Mouse (Mus musculus) forebrain, embryonic 12.5 days (tissue): ENCODE data around the gene Dennd4b. TPM values are rescaled to one million over a fixed set of nuclear protein-coding genes. Genes with fewer than 3 reads are reported as not detected.
"Not testable (repeated sequence)": the region's sequence is repeated elsewhere in the genome, so short reads cannot be mapped to it uniquely, and the experiment has no call there.

Experiments used
- ATAC-seq: fragments of 200-750 bp; cut with Nextera tagmentation; 2 replicates; pipeline ENCODE4 v1.8.0; 2017; ENCODE audit warnings: moderate TSS enrichment; ENCODE audit not compliant: low FRiP score
- H3K27ac ChIP-seq: fragments of 300-500 bp; sonication (generic); 2 replicates; pipeline ENCODE4 v1.5.1; 2016; ENCODE audit warnings: mild to moderate bottlenecking
- H3K27me3 ChIP-seq: fragments of 300-500 bp; sonication (generic); 2 replicates; pipeline ENCODE4 v1.6.1; 2016; ENCODE audit warnings: mild to moderate bottlenecking
- H3K36me3 ChIP-seq: fragments of 300-500 bp; sonication (generic); replicated peaks from 2 replicates; pipeline ENCODE4 v1.6.1; 2016; ENCODE audit warnings: mild to moderate bottlenecking
- H3K4me1 ChIP-seq: fragments of 300-500 bp; sonication (generic); 2 replicates; pipeline ENCODE4 v1.6.1; 2016
- H3K4me2 ChIP-seq: fragments of 300-500 bp; sonication (generic); 2 replicates; pipeline ENCODE4 v1.6.1; 2016; ENCODE audit warnings: mild to moderate bottlenecking, moderate library complexity
- H3K4me3 ChIP-seq: fragments of 300-500 bp; sonication (generic); replicated peaks from 2 replicates; pipeline ENCODE4 v1.5.1; 2016; ENCODE audit warnings: mild to moderate bottlenecking
- H3K9ac ChIP-seq: fragments of 300-500 bp; sonication (generic); 2 replicates; pipeline ENCODE4 v1.6.1; 2016; ENCODE audit warnings: mild to moderate bottlenecking
- H3K9me3 ChIP-seq: fragments of 300-500 bp; sonication (generic); 2 replicates; pipeline ENCODE4 v1.6.1; 2016
- WGBS: fragments of 180-500 bp; shearing (Covaris S2); methylation state at CpG from one replicate; pipeline ENCODE4 v1.1.7; 2016; 5-methylcytosine and 5-hydroxymethylcytosine counted together
- polyA plus RNA-seq: library from polyadenylated mRNA; unstranded; fragments of >200 nt; fragmentation: Nextera tagmentation; extraction: Ambion mirVana; gene quantifications from 2 replicates; pipeline ENCODE4 v1.2.1, GENCODE M21; 2016

The Dennd4b gene
- polyA plus RNA-seq, 1 experiment from 2014 or later: 6.0 TPM

- no peak overlapping the region for H3K27ac ChIP-seq
- no peaks in the 10 kb centered on the region for H3K9me3 ChIP-seq
- 86% methylated on average over 10 of the region's 10 CpGs for WGBS
- H3K4me3 ChIP-seq: no peak overlapping the region
- no peaks in the 10 kb centered on the region for H3K27me3 ChIP-seq
- no peak for ATAC-seq
- no peak overlapping the region for H3K9ac ChIP-seq
- H3K36me3 ChIP-seq: no peaks in the 10 kb centered on the region
- peaks cover 18% of the 10 kb centered on the region for H3K4me1 ChIP-seq
- H3K4me2 ChIP-seq: no peak overlapping the region
These were observed 23.2 kb upstream of the Dennd4b start for GRCm38 (mm10) chr3:90241669-90242358.

DNA sequence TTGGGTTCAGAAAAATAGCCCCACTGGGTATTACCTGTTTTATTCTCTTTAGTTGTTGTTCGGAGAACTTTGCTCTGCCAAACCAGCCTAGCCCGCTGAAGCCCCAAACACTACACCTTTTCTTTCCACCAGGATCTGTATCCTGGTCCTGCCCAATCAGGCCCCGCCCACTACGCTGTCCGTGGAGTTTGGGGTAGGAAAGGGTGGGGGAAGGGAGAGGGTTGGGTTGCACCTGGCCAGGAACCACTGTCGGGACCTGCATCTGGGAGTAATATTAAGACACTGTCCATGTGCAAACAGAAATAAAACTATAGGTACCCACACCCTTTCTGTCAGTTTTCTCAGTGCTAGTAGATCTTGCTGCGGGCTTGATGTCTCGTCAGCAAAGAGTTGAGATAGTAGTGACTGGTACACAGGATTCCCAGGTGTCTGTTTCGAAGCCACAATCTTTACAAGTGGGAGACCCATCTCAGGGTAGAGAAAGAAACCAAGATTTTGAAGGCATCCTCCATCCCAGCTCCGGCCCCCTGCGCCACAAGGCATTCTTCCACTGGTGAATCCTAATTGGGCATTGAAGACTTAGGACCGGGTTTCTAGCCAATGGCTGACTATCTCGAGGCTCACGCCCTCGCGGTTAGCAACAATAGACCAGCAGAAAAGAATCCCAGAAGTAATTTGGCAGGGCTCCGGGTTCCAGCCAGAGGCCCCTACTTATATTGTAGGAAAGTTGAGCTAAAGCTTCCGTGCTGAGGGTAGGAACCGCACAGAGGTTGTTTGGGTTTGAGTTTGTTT is 21.8 kb upstream of the Dennd4b start, which contains the start of gene Creb3l4:
Gene Creb3l4, minus strand, starts transcription at position 529 of the 792 bp plus-strand sequence.
- ATAC-seq: peak; percentile 73
- WGBS: 1% methylated on average over 19 of the region's 19 CpGs
- Histone ChIP-seq H3K36me3 (no peaks in the 10 kb centered on the region), H3K9me3 (no peaks in the 10 kb centered on the region), H3K4me1 (peaks cover 21% of the 10 kb centered on the region), H3K9ac (peak within 1 kb of the TSS; percentile 36; the same call in 1 of the 2 replicates), H3K4me3 (peak within 1 kb of the TSS; percentile 37), H3K27me3 (no peaks in the 10 kb centered on the region), H3K27ac (peak within 1 kb of the TSS; percentile 84), H3K4me2 (peak within 1 kb of the TSS; percentile 69)

DNA sequence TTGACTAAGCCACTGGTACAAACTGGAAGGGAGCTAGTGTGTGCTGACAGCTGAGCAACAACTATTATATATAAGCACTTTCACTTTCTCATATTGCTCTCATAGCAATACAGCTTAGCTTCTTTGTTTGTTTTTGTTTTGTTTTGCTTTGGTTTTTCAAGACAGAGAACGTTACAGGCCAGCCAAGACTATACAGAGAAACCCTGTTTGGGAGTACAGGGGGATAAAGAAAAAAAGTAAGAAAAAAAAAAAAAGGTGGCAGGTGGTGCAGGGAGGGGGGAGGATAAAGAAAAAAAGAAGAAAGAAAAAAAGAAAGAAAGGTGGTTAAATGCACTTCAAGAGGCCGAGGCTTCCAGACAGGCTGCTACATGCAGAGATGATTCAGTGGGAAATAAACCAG is 19.6 kb upstream of the Dennd4b start:
- no peak overlapping the region for H3K27ac ChIP-seq
- no peak for ATAC-seq
- no peaks in the 10 kb centered on the region for H3K9me3 ChIP-seq
- peaks cover 7% of the 10 kb centered on the region for H3K36me3 ChIP-seq
- H3K4me3 ChIP-seq: no peak overlapping the region
- peaks cover 34% of the 10 kb centered on the region for H3K4me1 ChIP-seq
- no peak overlapping the region for H3K4me2 ChIP-seq
- no peak overlapping the region for H3K9ac ChIP-seq
- 72% methylated on average over 2 of the region's 2 CpGs for WGBS
- no peaks in the 10 kb centered on the region for H3K27me3 ChIP-seq

DNA sequence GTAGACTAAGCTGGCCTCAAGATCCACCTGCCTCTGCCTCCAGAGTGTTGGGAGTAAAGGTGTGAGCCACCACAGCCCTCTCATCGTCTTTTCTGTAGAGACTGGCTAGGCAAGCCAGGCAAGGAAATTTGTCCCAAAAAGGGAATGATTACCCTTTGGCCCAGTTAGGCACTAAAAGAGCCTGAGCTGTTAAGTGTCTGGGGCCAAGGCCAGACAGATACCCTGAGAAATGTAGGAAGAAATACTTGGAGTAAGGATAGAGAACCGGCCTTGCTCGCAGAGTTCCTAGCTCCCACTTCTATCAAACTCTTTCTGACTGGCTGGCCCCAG is 17.4 kb upstream of the Dennd4b start:
- Histone ChIP-seq H3K9ac (peak overlapping the region; percentile 81), H3K36me3 (peaks cover 22% of the 10 kb centered on the region), H3K9me3 (no peaks in the 10 kb centered on the region), H3K4me1 (peaks cover 30% of the 10 kb centered on the region), H3K4me3 (peak overlapping the region; percentile 66), H3K4me2 (peak overlapping the region; percentile 75), H3K27ac (peak overlapping the region; percentile 90), H3K27me3 (no peaks in the 10 kb centered on the region)
- 1% methylated on average over 3 of the region's 3 CpGs for WGBS
- ATAC-seq: 0 out of 2 replicates have a peak, but pooled peaks have one; percentile 31

- Histone ChIP-seq H3K27me3 (no peaks in the 10 kb centered on the region), H3K4me1 (peaks cover 25% of the 10 kb centered on the region), H3K27ac (peak within 1 kb of the TSS; percentile 90), H3K9me3 (no peaks in the 10 kb centered on the region), H3K36me3 (peaks cover 22% of the 10 kb centered on the region), H3K4me2 (peak within 1 kb of the TSS; percentile 75), H3K9ac (peak within 1 kb of the TSS; percentile 81), H3K4me3 (peak within 1 kb of the TSS; percentile 66)
- peak; percentile 96 for ATAC-seq
- WGBS: under 1% methylated on average over 44 of the region's 44 CpGs
These were observed 16.8 kb upstream of the Dennd4b start, which contains the start of gene Slc39a1 for GRCm38 (mm10) chr3:90247960-90248745. TSS of gene Slc39a1 (plus strand) at chr3:90248172.

GRCm38 (mm10) chr3:90248746-90249100 is 16.3 kb upstream of the Dennd4b start:
- WGBS: 4% methylated on average over 10 of the region's 10 CpGs
- no peak for ATAC-seq

GRCm38 (mm10) chr3:90250791-90251190 is 14.2 kb upstream of the Dennd4b start:
- no peaks in the 10 kb centered on the region for H3K9me3 ChIP-seq
- no peak overlapping the region for H3K4me3 ChIP-seq
- H3K4me2 ChIP-seq: no peak overlapping the region
- H3K27me3 ChIP-seq: no peaks in the 10 kb centered on the region
- no peak for ATAC-seq
- no peak overlapping the region for H3K9ac ChIP-seq
- 85% methylated on average over 6 of the region's 6 CpGs for WGBS
- H3K4me1 ChIP-seq: peaks cover 30% of the 10 kb centered on the region
- peaks cover 22% of the 10 kb centered on the region for H3K36me3 ChIP-seq
- H3K27ac ChIP-seq: no peak overlapping the region

More at GRCm38 (mm10) chr3:90248746-90249100, 16.3 kb upstream of the Dennd4b start:
- Histone ChIP-seq H3K27ac (peak overlapping the region; percentile 90), H3K4me3 (peak overlapping the region; percentile 66), H3K4me1 (peaks cover 22% of the 10 kb centered on the region), H3K4me2 (peak overlapping the region; percentile 75), H3K9ac (peak overlapping the region; percentile 81), H3K36me3 (peaks cover 22% of the 10 kb centered on the region), H3K9me3 (no peaks in the 10 kb centered on the region), H3K27me3 (no peaks in the 10 kb centered on the region)

DNA sequence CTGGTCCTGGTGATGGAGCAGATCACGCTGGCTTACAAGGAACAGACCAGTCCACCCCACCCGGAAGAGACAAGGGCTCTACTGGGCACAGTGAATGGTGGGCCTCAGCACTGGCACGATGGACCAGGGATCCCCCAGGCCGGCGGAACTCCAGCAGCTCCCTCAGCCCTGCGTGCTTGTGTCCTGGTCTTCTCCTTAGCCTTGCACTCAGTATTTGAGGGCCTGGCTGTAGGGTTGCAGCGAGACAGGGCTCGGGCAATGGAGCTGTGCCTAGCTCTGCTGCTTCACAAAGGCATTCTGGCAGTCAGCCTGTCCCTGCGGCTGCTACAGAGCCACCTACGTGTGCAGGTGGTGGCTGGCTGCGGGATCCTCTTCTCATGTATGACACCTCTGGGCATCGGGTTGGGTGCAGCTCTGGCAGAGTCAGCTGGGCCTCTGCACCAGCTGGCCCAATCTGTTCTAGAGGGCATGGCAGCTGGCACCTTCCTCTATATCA is 13.2 kb upstream of the Dennd4b start:
- not testable (repeated sequence) for ATAC-seq, H3K4me2 ChIP-seq, H3K4me3 ChIP-seq, H3K9me3 ChIP-seq, H3K27ac ChIP-seq, H3K27me3 ChIP-seq, H3K9ac ChIP-seq
- 90% methylated on average over 10 of the region's 12 CpGs for WGBS
- H3K4me1 ChIP-seq: peaks cover 32% of the 10 kb centered on the region
- peaks cover 25% of the 10 kb centered on the region for H3K36me3 ChIP-seq

GRCm38 (mm10) chr3:90252659-90253058 is 12.3 kb upstream of the Dennd4b start:
- not testable (repeated sequence) for H3K9me3 ChIP-seq, H3K4me3 ChIP-seq, H3K27me3 ChIP-seq, H3K27ac ChIP-seq, ATAC-seq, H3K9ac ChIP-seq, H3K4me2 ChIP-seq
- Histone ChIP-seq H3K36me3 (peaks cover 32% of the 10 kb centered on the region), H3K4me1 (peaks cover 29% of the 10 kb centered on the region)
- WGBS: 92% methylated on average over 2 of the region's 2 CpGs

DNA sequence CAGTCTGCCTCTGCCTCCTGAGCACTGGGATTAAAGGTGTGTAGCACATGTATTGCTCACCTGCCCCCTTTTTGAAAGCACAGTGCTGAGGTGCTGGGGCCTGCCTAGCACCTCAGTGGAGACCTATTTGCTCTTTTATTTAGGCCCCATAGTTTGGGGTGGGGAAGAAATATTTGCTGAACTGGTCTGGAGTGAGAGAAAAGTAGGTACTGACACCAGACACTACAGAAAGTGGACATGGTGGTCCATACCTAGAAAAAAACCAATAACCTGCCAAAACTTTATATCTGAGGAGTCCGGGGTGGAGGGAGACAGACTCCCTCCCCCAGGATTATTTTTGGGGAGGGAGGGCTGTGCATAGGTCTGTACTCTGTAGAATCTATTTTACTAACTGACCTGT is 11.8 kb upstream of the Dennd4b start:
- H3K9me3 ChIP-seq, H3K27me3 ChIP-seq, H3K9ac ChIP-seq, H3K27ac ChIP-seq: not testable (repeated sequence)
- H3K4me3 ChIP-seq: peak overlapping the region; percentile 87; the same call in 1 of the 2 replicates
- peaks cover 28% of the 10 kb centered on the region for H3K4me1 ChIP-seq
- ATAC-seq: peak; percentile 18
- peaks cover 38% of the 10 kb centered on the region for H3K36me3 ChIP-seq
- WGBS: 90% methylated on average over 1 of the region's 1 CpGs
- peak overlapping the region; percentile 86 for H3K4me2 ChIP-seq

- Histone ChIP-seq H3K27me3 (no peaks in the 10 kb centered on the region), H3K27ac (peak within 1 kb of the TSS; percentile 87), H3K4me1 (peaks cover 24% of the 10 kb centered on the region), H3K9ac (peak within 1 kb of the TSS; percentile 95), H3K4me3 (peak within 1 kb of the TSS; percentile 87), H3K36me3 (peaks cover 44% of the 10 kb centered on the region), H3K4me2 (peak within 1 kb of the TSS; percentile 86), H3K9me3 (no peaks in the 10 kb centered on the region)
- ATAC-seq: peak; percentile 98
- WGBS: 2% methylated on average over 38 of the region's 40 CpGs
These were observed 11.1 kb upstream of the Dennd4b start, which contains the start of gene Crtc2 for GRCm38 (mm10) chr3:90253653-90254418. TSS of gene Crtc2 (plus strand) at chr3:90254163.
